Mouse (Mus musculus) R1 (cell line): ENCODE results near the gene Crtc3.
A peak's percentile ranks its signal among the peaks of the same experiment; 100 is the strongest.

Experiments used
- DNase-seq: peaks from one replicate; pipeline ENCODE4 v3.0.0-alpha.2; 2018; ENCODE audit warnings: low read depth, low spot score

The Crtc3 gene

DNA sequence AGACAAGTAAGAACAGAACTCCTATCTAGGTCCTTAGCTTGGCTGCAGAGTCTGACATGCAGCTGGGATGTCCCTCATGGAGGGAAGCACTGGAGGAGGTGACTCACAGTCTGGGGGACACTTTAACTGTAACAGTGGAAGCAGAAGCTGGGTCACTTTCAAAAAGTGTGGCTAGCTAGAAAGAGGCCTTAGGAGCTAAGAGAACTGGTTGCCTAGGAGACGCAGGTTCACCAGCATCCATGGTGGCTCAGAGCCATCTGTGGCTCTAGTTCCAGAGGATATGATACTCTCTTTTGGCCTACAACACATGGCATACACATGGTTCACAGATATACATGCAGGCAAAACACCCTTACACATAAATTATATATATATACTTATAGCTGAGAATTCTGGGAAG is 86.1 kb downstream of the Crtc3 start:
- DNase-seq = no peak

- DNase-seq = no peak
Observed at GRCm38 (mm10) chr7:80598436-80598985, 90.2 kb downstream of the Crtc3 start.

GRCm38 (mm10) chr7:80597900-80598299 is 90.8 kb downstream of the Crtc3 start:
- DNase-seq = no peak

GRCm38 (mm10) chr7:80589054-80589746 is 99.5 kb downstream of the Crtc3 start:
- no peak for DNase-seq

- no peak for DNase-seq
Observed at GRCm38 (mm10) chr7:80587684-80588083, 101.0 kb downstream of the Crtc3 start.

- DNase-seq = no peak
Observed at GRCm38 (mm10) chr7:80586681-80587660, 101.7 kb downstream of the Crtc3 start.

DNA sequence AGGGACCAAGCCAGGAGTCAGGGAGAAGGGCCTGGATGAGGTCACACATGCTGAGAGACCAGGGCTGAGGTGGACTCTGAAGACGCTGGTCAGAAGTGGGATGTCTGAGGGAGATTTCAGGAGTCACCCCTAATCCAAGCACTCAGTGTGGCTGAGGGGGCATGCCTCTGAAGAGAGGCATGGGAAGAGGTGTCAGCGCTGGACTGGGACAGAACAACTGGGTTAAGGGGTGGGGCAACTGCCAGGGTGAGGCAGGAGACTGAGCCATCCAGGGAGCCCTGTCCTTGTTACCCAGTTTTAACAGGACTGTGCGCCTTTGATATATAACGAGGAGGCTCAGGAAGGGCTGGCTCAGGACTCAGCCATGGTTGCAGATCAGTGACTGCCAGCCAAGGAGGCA is 102.5 kb downstream of the Crtc3 start:
- no peak for DNase-seq

GRCm38 (mm10) chr7:80585380-80585779 is 103.3 kb downstream of the Crtc3 start:
- no peak for DNase-seq

- peak; percentile 70 for DNase-seq
Observed at GRCm38 (mm10) chr7:80583981-80584380, 104.7 kb downstream of the Crtc3 start.

DNA sequence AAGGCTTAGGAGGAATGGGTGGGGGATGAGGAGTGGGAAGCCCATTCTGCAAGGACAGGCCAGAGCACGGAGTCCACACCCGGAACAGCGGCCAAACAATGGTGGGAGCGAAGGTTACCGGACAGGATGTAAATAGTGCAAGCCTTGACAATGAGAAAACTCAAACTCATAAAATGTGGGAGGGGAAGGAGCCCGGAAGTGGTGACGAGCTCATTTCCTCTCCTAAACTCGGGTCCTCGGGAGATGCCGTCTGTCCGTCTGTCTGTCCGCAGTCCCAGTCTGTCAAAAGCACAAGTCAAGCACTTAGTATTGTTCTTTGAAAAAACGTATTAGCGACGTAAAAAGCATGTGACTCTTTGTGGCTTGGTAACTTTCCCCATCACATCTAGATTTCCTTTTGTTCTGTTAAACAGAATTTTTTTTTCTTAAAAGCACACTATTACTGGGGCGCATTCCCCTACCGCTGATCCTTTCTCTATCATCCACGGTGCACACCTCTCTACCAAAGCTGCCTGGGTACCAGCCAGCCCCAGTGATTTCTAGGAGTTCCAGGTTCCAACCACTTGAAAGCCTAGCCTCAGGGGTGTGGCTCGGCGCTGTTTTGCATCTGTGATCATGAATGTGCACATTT is 105.7 kb downstream of the Crtc3 start:
- no peak for DNase-seq

- no peak for DNase-seq
Observed at GRCm38 (mm10) chr7:80580368-80580767, 108.3 kb downstream of the Crtc3 start.

GRCm38 (mm10) chr7:80577417-80577980 is 111.2 kb downstream of the Crtc3 start:
- DNase-seq = no peak

DNA sequence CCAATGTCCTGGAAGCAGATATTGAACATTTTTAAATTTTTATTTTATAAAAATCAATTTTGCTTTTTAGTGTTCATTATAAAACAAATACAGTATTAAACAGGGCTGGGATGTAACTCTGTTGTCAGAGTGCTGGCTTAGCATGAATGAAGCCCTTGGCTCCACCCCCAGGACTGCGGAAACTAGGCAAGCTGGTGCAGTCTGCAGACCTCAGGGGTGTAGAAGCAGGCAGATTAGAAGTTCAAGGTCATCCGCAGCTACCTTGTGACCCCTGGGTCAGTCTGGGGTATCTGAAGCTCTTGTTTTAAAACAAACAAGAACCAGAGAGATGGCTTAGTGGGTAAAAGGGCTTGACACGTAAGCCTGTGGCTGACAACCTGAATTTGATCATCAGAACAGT is 112.1 kb downstream of the Crtc3 start:
- peak; percentile 34 for DNase-seq

DNA sequence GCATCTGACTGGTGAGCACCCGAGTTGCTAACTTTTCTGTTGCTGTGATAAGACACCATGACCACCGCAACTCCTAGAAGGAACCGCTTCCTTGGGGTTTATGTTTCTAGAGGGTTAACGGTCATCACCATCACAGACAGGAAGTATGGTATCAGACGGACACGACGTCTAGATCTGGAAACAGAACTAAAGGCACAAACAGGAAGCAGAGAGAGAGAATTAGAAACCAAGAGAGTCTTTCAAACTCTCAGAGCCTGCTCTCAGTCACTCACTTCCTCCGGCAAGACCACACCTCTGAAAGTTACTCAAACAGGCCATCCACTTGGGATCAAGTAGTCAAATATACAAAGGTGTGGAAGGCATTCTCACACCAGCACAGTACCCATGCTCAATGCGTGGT is 112.9 kb downstream of the Crtc3 start:
- DNase-seq = no peak

DNA sequence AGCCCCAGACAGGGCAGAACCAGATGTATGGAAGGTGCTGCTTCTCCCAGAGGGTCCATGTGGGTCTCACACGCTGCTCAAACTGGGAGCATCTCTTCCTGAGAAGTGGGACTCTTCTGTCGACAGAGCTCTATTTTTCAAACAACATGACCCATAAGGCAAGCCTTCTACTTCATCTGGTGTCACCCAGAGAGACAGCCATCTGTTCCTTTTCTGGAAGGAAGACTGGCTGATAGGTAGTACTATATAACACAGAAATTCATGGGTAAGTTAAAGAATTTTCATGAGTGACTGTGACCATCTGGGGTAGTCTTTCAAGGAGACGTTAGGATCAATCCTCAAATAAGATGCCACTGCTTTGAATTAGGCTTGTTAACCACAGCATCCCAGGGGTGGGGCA is 115.6 kb downstream of the Crtc3 start:
- no peak for DNase-seq

- peak; percentile 82 for DNase-seq
Observed at GRCm38 (mm10) chr7:80567982-80568381, 120.7 kb downstream of the Crtc3 start.

- no peak for DNase-seq
Observed at GRCm38 (mm10) chr7:80561931-80562330, 126.7 kb downstream of the Crtc3 start.

DNA sequence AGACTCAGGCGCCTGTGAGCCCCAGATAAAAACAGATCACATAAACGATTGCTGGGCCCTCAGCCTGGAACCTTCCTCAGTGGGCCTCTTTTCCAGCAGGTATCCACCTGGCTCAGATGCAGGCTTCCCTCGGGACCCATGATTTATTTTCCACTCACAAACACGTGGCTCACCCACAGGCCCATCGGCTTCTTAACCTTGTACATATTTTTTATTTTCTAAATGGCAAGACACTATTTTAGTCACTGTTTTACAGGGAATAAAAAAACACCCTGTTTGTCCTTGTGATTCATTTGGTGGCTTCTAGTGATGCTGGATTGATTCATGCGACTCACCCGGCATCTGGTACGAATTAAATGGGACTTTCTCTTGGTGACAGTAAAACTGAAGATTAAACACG is 127.4 kb downstream of the Crtc3 start:
- DNase-seq = no peak

- DNase-seq = no peak
Observed at GRCm38 (mm10) chr7:80558572-80558971, 130.1 kb downstream of the Crtc3 start.

GRCm38 (mm10) chr7:80558101-80558500 is 130.6 kb downstream of the Crtc3 start:
- DNase-seq = peak; percentile 62

DNA sequence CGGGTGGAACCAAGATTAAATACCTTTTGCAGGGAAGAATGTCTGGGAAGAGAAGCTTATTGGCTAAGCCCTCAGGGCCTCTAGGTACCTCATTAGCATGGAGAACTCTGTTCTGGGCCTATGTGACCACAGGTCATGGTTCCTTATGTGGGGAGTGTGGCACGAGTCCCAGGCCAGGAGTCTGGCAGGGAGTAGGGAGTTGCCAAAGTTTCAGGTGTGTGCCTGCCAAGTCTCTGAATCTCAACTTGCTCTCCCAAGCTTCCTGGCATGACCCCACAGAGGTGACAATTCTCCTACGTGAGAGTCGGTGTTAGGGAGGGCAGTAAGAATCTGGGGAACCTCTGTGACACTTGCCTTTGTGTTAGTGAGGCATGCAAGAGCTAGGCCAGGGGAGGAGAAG is 131.5 kb downstream of the Crtc3 start:
- no peak for DNase-seq

DNA sequence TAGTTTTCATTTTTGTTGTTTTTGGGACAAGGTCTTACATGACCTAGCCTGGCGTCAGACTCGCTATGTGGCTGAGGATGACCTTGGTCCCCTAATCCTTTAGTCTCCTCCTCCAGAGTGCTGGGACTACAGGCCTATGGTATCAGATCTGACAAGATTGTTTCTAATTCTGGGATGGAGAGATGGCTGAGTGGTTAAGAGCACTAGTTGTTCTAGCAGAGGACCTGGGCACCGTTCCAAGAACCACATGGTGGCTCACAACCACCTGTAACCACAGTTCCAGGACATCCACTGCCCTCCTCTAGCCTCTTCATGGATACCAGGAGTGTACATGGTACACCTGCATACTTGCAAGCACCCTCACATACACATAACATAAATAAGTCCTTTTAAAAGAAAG is 132.5 kb downstream of the Crtc3 start:
- no peak for DNase-seq
